Mouse (Mus musculus) kidney, embryonic 15.5 days (tissue): ENCODE results near the gene Gpr62. TPM values are rescaled to one million over a fixed set of nuclear protein-coding genes. Genes with fewer than 3 reads are reported as not detected.

Experiments used
- ATAC-seq: fragments of 200-750 bp; cut with Nextera tagmentation; replicated peaks from 2 replicates; pipeline ENCODE4 v1.8.0; 2017; ENCODE audit warnings: moderate TSS enrichment; ENCODE audit not compliant: low FRiP score
- H3K27ac ChIP-seq: fragments of 300-500 bp; sonication (generic); 2 replicates; pipeline ENCODE4 v1.5.1; 2015; ENCODE audit warnings: mild to moderate bottlenecking, inconsistent platforms
- H3K27me3 ChIP-seq: fragments of 300-500 bp; sonication (generic); 2 replicates; pipeline ENCODE4 v1.6.1; 2015; ENCODE audit warnings: inconsistent platforms
- H3K36me3 ChIP-seq: fragments of 300-500 bp; sonication (generic); 2 replicates; pipeline ENCODE4 v1.6.1; 2015; ENCODE audit warnings: inconsistent platforms
- H3K4me1 ChIP-seq: fragments of 300-500 bp; sonication (generic); 2 replicates; pipeline ENCODE4 v1.6.1; 2015; ENCODE audit warnings: inconsistent platforms
- H3K4me2 ChIP-seq: fragments of 300-500 bp; sonication (generic); 2 replicates; pipeline ENCODE4 v1.6.1; 2015; ENCODE audit warnings: moderate library complexity, mild to moderate bottlenecking, inconsistent platforms
- H3K4me3 ChIP-seq: fragments of 300-500 bp; sonication (generic); replicated peaks from 2 replicates; pipeline ENCODE4 v1.5.1; 2015; ENCODE audit warnings: mild to moderate bottlenecking, inconsistent platforms
- H3K9ac ChIP-seq: fragments of 300-500 bp; sonication (generic); 2 replicates; pipeline ENCODE4 v1.6.1; 2015; ENCODE audit warnings: mild to moderate bottlenecking, inconsistent platforms
- H3K9me3 ChIP-seq: fragments of 300-500 bp; sonication (generic); replicated peaks from 2 replicates; pipeline ENCODE4 v1.6.1; 2016; ENCODE audit warnings: inconsistent platforms
- WGBS: fragments of 180-500 bp; shearing (Covaris S2); methylation state at CpG from one replicate; pipeline ENCODE4 v1.1.7; 2015; ENCODE audit warnings: mixed read lengths; 5-methylcytosine and 5-hydroxymethylcytosine counted together
- polyA plus RNA-seq: library from polyadenylated mRNA; unstranded; fragments of >200 nt; fragmentation: Nextera tagmentation; extraction: Ambion mirVana; gene quantifications from 2 replicates; pipeline ENCODE4 v1.2.1, GENCODE M21; 2015

Gpr62 gene
- polyA plus RNA-seq, 1 experiment from 2014 or later: 0.47 TPM

- H3K4me1 ChIP-seq: peaks cover 93% of the 10 kb centered on the region
- WGBS: 0% methylated on average over 7 of the region's 7 CpGs
- H3K4me2 ChIP-seq: peak overlapping the region; percentile 97
- no peaks in the 10 kb centered on the region for H3K9me3 ChIP-seq
- peak overlapping the region; percentile 98 for H3K27ac ChIP-seq
- peak overlapping the region; percentile 82 for H3K4me3 ChIP-seq
- no peaks in the 10 kb centered on the region for H3K36me3 ChIP-seq
- ATAC-seq: peak; percentile 1
- peak overlapping the region; percentile 85 for H3K9ac ChIP-seq
- no peaks in the 10 kb centered on the region for H3K27me3 ChIP-seq
These were observed 12.9 kb downstream of the Gpr62 start for GRCm38 (mm10) chr9:106452821-106453220.

- H3K9ac ChIP-seq: 0 out of 2 replicates have a peak overlapping the region, but pooled peaks have one; percentile 85
- ATAC-seq: no peak
- peak overlapping the region; percentile 97 for H3K4me2 ChIP-seq
- H3K4me1 ChIP-seq: peaks cover 92% of the 10 kb centered on the region
- H3K27me3 ChIP-seq: no peaks in the 10 kb centered on the region
- 30% methylated on average over 6 of the region's 6 CpGs for WGBS
- H3K36me3 ChIP-seq: no peaks in the 10 kb centered on the region
- no peaks in the 10 kb centered on the region for H3K9me3 ChIP-seq
- H3K27ac ChIP-seq: peak overlapping the region; percentile 98
- peak overlapping the region; percentile 82 for H3K4me3 ChIP-seq
These were observed 13.4 kb downstream of the Gpr62 start for GRCm38 (mm10) chr9:106452351-106452750.

- 41% methylated on average over 2 of the region's 2 CpGs for WGBS
- Histone ChIP-seq H3K36me3 (no peaks in the 10 kb centered on the region), H3K4me2 (0 out of 2 replicates have a peak overlapping the region, but pooled peaks have one; percentile 35), H3K27me3 (no peaks in the 10 kb centered on the region), H3K9me3 (no peaks in the 10 kb centered on the region), H3K4me1 (peaks cover 92% of the 10 kb centered on the region), H3K9ac (no peak overlapping the region), H3K4me3 (peak overlapping the region; percentile 82; the same call in 1 of the 2 replicates), H3K27ac (0 out of 2 replicates have a peak overlapping the region, but pooled peaks have one; percentile 98)
- no peak for ATAC-seq
These were observed 13.8 kb downstream of the Gpr62 start for GRCm38 (mm10) chr9:106451899-106452298.

GRCm38 (mm10) chr9:106451298-106451697 lies 14.4 kb downstream of the Gpr62 start:
- peak overlapping the region; percentile 83 for H3K27ac ChIP-seq
- H3K36me3 ChIP-seq: no peaks in the 10 kb centered on the region
- no peak overlapping the region for H3K9ac ChIP-seq
- peaks cover 92% of the 10 kb centered on the region for H3K4me1 ChIP-seq
- ATAC-seq: no peak
- peak overlapping the region; percentile 35 for H3K4me2 ChIP-seq
- H3K27me3 ChIP-seq: no peaks in the 10 kb centered on the region
- H3K4me3 ChIP-seq: no peak overlapping the region
- no peaks in the 10 kb centered on the region for H3K9me3 ChIP-seq
- 68% methylated on average over 11 of the region's 11 CpGs for WGBS

DNA sequence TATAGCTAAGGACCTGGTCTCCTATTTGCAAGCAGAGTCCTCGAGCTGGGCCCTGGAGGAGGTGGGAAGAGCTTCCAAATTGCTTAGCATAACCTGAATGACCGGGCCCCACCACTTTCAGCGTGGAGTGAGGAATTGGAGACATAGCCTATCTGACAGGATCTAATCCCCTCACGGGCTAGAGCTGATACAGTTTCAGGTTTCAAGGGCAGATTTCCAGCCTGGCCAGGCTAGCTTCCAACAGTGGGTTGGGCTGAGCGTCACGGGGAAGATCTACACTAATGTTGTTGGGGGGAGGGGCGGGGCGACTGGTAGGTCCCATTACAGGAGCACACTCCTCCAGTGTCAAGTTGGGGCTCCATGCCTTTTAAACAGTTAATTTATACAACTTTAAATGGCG lies 15.1 kb downstream of the Gpr62 start:
- Histone ChIP-seq H3K27ac (peak overlapping the region; percentile 83), H3K4me1 (peaks cover 92% of the 10 kb centered on the region), H3K4me3 (peak overlapping the region; percentile 14; the same call in 1 of the 2 replicates), H3K36me3 (no peaks in the 10 kb centered on the region), H3K27me3 (no peaks in the 10 kb centered on the region), H3K4me2 (peak overlapping the region; percentile 35), H3K9me3 (no peaks in the 10 kb centered on the region), H3K9ac (peak overlapping the region; percentile 17; the same call in 1 of the 2 replicates)
- 4% methylated on average over 9 of the region's 9 CpGs for WGBS
- ATAC-seq: no peak

DNA sequence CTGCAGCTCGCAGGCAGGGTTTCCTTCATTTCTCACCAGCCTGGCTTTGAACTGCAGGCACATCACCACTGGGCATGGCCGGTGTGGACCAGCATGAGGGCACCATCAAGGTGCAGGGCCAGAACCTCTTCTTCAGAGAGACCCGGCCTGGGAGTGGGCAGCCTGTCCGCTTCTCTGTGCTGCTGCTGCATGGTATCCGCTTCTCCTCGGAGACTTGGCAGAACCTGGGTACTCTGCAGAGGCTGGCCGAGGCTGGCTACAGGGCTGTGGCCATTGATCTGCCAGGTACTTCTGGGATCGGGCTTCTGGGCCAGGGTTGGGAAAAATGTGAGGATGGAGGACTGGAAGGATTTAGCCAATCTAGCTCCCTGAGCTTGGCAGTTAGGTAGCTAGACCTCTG lies 15.8 kb downstream of the Gpr62 start:
- Histone ChIP-seq H3K36me3 (no peaks in the 10 kb centered on the region), H3K4me3 (no peak overlapping the region), H3K9me3 (no peaks in the 10 kb centered on the region), H3K27ac (peak overlapping the region; percentile 83), H3K9ac (peak overlapping the region; percentile 17; the same call in 1 of the 2 replicates), H3K27me3 (no peaks in the 10 kb centered on the region), H3K4me1 (peaks cover 92% of the 10 kb centered on the region), H3K4me2 (peak overlapping the region; percentile 35)
- 82% methylated on average over 8 of the region's 8 CpGs for WGBS
- no peak for ATAC-seq

DNA sequence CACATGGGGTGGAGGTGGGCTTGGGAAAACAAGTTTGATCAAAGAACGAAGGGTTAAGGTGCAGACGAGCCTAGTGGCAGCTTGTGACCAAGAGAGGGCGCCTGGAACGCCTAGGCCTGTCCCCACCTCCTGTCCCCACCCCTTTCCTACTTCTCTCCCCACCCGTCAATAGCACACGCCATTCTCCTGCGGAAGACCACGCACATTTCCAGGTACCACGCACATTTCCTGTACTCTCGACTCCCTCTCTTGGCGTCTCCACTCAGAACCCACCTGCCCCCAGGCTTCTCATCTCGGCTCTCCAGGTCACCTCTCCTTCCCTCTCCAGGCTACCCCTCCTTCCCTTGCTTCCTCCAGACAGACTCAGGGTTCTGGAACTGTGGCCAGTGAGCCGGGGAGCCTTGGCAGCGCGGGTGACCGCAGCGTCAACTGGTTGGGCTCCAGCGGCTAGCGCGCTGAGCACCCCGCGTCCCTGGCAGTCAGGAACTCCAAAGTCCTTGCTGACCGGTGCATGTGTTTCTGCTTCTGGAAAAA lies 17.2 kb downstream of the Gpr62 start:
- Histone ChIP-seq H3K4me3 (peak overlapping the region; percentile 57), H3K27me3 (no peaks in the 10 kb centered on the region), H3K9me3 (no peaks in the 10 kb centered on the region), H3K36me3 (no peaks in the 10 kb centered on the region), H3K27ac (peak overlapping the region; percentile 87), H3K9ac (peak overlapping the region; percentile 65), H3K4me2 (peak overlapping the region; percentile 82), H3K4me1 (peaks cover 83% of the 10 kb centered on the region)
- under 1% methylated on average over 23 of the region's 23 CpGs for WGBS
- peak; percentile 50; the same call in 1 of the 2 replicates for ATAC-seq

- peak; percentile 4; the same call in 1 of the 2 replicates for ATAC-seq
- 37% methylated on average over 9 of the region's 9 CpGs for WGBS
- peak overlapping the region; percentile 65 for H3K9ac ChIP-seq
- H3K36me3 ChIP-seq: no peaks in the 10 kb centered on the region
- peak overlapping the region; percentile 57 for H3K4me3 ChIP-seq
- H3K9me3 ChIP-seq: no peaks in the 10 kb centered on the region
- H3K4me1 ChIP-seq: peaks cover 79% of the 10 kb centered on the region
- peak overlapping the region; percentile 87 for H3K27ac ChIP-seq
- H3K4me2 ChIP-seq: peak overlapping the region; percentile 82
- no peaks in the 10 kb centered on the region for H3K27me3 ChIP-seq
These were observed 17.8 kb downstream of the Gpr62 start for GRCm38 (mm10) chr9:106447951-106448350.

DNA sequence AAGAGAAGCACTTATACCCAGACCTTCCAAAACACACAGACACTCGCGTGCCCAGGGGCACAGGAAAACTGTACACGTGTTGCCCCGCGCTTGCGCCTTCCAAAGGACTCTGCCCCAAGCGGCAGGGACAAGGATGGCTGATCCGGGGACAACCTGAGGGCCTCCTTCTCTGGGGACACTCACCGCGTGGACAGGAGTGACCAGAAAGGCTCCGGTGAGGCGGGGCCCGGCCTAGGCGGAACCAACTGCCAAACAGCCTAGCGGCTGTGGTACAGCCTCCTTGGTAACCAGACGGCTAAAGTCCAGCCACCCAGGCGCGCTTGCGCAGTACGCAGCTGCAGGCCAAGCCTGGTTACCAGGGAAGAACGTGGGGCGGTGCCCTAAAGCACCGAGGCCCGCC lies 18.4 kb downstream of the Gpr62 start, which contains the start of the genes Abhd14b and Abhd14a:
Gene Abhd14b (plus strand): TSS at position 112 of the 400 bp plus-strand sequence.
Gene Abhd14a (minus strand): TSS at position 331 of the 400 bp plus-strand sequence.
- Histone ChIP-seq H3K9ac (peak within 1 kb of the TSS; percentile 65), H3K4me2 (peak within 1 kb of the TSS; percentile 82), H3K36me3 (0 out of 2 replicates have a peak, but pooled peaks cover under 1% of the 10 kb centered on the region), H3K27ac (peak within 1 kb of the TSS; percentile 87), H3K4me3 (peak within 1 kb of the TSS; percentile 57), H3K9me3 (no peaks in the 10 kb centered on the region), H3K4me1 (peaks cover 73% of the 10 kb centered on the region), H3K27me3 (no peaks in the 10 kb centered on the region)
- WGBS: under 1% methylated on average over 24 of the region's 24 CpGs
- peak; percentile 84 for ATAC-seq

- no peak overlapping the region for H3K9ac ChIP-seq
- H3K4me2 ChIP-seq: no peak overlapping the region
- H3K36me3 ChIP-seq: peaks cover 12% of the 10 kb centered on the region; the same call in 1 of the 2 replicates
- no peak for ATAC-seq
- no peaks in the 10 kb centered on the region for H3K27me3 ChIP-seq
- H3K4me3 ChIP-seq: no peak overlapping the region
- 0 out of 2 replicates have a peak overlapping the region, but pooled peaks have one; percentile 32 for H3K27ac ChIP-seq
- peaks cover 48% of the 10 kb centered on the region for H3K4me1 ChIP-seq
- WGBS: 58% methylated on average over 4 of the region's 4 CpGs
- H3K9me3 ChIP-seq: no peaks in the 10 kb centered on the region
These were observed 20.9 kb downstream of the Gpr62 start for GRCm38 (mm10) chr9:106444836-106445235.

- Histone ChIP-seq H3K36me3 (peaks cover 12% of the 10 kb centered on the region; the same call in 1 of the 2 replicates), H3K9me3 (no peaks in the 10 kb centered on the region), H3K27ac (no peak overlapping the region), H3K4me2 (no peak overlapping the region), H3K4me3 (no peak overlapping the region), H3K4me1 (peaks cover 39% of the 10 kb centered on the region), H3K27me3 (no peaks in the 10 kb centered on the region), H3K9ac (no peak overlapping the region)
- 78% methylated on average over 5 of the region's 5 CpGs for WGBS
- no peak for ATAC-seq
These were observed 23.1 kb downstream of the Gpr62 start for GRCm38 (mm10) chr9:106442680-106443079.

DNA sequence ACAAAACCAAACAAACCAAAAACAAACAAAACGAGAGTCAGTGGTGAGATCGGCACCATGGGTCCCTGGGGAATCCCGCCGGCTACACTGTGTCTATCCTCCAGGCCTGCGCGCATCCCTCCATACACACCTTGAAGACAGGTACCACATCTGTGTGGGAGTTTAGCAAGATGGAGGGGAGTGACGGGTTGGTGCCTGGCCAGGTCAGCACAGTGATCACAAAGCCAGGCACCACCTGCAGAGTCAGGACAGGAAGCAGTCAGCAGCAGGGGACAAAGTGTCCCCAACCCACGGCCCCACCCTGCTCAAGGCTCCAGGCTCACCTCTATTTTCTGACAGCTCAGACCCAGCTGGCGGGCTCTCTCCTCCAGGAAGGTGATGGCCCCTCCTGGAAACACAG lies 29.2 kb downstream of the Gpr62 start:
- Histone ChIP-seq H3K27ac (no peak overlapping the region), H3K27me3 (no peaks in the 10 kb centered on the region), H3K9ac (no peak overlapping the region), H3K36me3 (peaks cover 41% of the 10 kb centered on the region), H3K9me3 (no peaks in the 10 kb centered on the region), H3K4me1 (peaks cover 39% of the 10 kb centered on the region), H3K4me2 (no peak overlapping the region), H3K4me3 (no peak overlapping the region)
- 75% methylated on average over 9 of the region's 9 CpGs for WGBS
- ATAC-seq: no peak
